Mouse (Mus musculus) liver, adult (tissue): ENCODE results near the gene Wdtc1.

Experiments
- GATA4 ChIP-seq: IDR thresholded peaks from 2 replicates; pipeline ENCODE4 v1.6.1; 2014; ENCODE audit warnings: mild to moderate bottlenecking, low read length; ENCODE audit not compliant: insufficient replicate concordance

The Wdtc1 gene

GRCm38 (mm10) chr4:133353367-133354365 lies at the start of gene Wdtc1:
TSS of gene Wdtc1 (minus strand) at chr4:133353481.
- TF ChIP-seq GATA4: no peak

GRCm38 (mm10) chr4:133402011-133402410 lies 48.7 kb upstream of the Wdtc1 start:
- peak; percentile 38; the same call in 1 of the 2 replicates for TF ChIP-seq GATA4

GRCm38 (mm10) chr4:133400098-133400497 lies 46.8 kb upstream of the Wdtc1 start:
- TF ChIP-seq GATA4: no peak

- no peak for TF ChIP-seq GATA4
These were observed 46.2 kb upstream of the Wdtc1 start for GRCm38 (mm10) chr4:133399509-133399908.

GRCm38 (mm10) chr4:133398619-133399018 lies 45.3 kb upstream of the Wdtc1 start:
- TF ChIP-seq GATA4: no peak

GRCm38 (mm10) chr4:133397961-133398360 lies 44.7 kb upstream of the Wdtc1 start:
- TF ChIP-seq GATA4: no peak

- TF ChIP-seq GATA4: no peak
These were observed 44.0 kb upstream of the Wdtc1 start for GRCm38 (mm10) chr4:133397299-133397698.

- no peak for TF ChIP-seq GATA4
These were observed 42.8 kb upstream of the Wdtc1 start for GRCm38 (mm10) chr4:133396079-133396478.

GRCm38 (mm10) chr4:133394981-133395573 lies 41.8 kb upstream of the Wdtc1 start:
- no peak for TF ChIP-seq GATA4

- peak; percentile 50; the same call in 1 of the 2 replicates for TF ChIP-seq GATA4
These were observed 38.1 kb upstream of the Wdtc1 start for GRCm38 (mm10) chr4:133391185-133392040.

- TF ChIP-seq GATA4: no peak
These were observed 37.3 kb upstream of the Wdtc1 start for GRCm38 (mm10) chr4:133390585-133390984.

- no peak for TF ChIP-seq GATA4
These were observed 36.8 kb upstream of the Wdtc1 start for GRCm38 (mm10) chr4:133390042-133390441.

- peak; percentile 17; the same call in 1 of the 2 replicates for TF ChIP-seq GATA4
These were observed 35.7 kb upstream of the Wdtc1 start for GRCm38 (mm10) chr4:133388781-133389552.

- no peak for TF ChIP-seq GATA4
These were observed 33.8 kb upstream of the Wdtc1 start for GRCm38 (mm10) chr4:133387053-133387452.
